In the genomic region with DNA sequence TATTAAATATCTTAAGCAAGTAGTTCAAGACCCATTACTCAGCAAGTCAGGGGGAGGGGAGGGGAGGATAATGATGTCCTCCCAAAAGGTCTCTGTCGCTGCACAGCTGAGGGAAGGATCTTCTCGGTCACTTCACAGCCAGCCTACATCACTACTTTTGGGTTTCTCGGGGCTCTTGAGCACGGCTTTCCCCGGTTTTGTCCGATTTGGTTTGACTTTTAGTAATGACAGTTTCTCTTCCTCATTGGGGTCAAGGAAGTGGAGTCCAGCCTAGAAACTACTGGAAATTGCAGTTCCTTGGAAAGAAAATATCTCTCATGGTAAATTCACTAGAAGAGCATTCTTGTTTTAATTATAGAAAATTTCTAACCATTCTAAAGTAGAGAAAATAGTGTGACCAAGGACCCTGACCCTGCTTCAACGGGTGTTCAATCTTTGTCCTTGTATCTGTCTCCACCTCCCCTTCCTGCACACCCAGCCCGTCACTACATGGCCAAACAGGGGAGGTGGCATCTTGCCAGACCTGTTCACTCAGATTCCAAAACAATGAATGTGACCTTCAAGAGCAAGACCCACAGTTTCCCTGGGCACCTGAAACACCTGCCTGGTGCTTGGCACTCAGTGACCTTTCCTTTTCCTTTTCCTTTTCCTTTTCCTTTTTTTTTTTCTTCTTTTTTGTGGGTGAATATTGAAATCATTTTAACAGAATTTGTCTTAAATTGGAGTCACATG, we compare ENCODE assay signal across 25 mouse cellular contexts. TPM values are rescaled to one million over a fixed set of nuclear protein-coding genes. Genes with fewer than 3 reads are reported as not detected.
DNase-seq lines count a peak whose midpoint lies in the region; ATAC-seq and TF ChIP-seq lines count a peak whose summit lies in the region.
"Had no signal": no experiment of that assay in that cellular context is flagged by ENCODE, and none has a peak within 500 bp of the region (broad histone marks: within the 10 kb centered on the region; RNA-seq: fewer than 3 reads in every experiment).

No protein-coding gene starts in this region.

- TF ChIP-seq CTCF in lung, embryonic 14.5 days (IDR thresholded peaks at IDR 0.05; ENCODE audit: low read depth), result no peak

- no peaks in the 10 kb centered on the region for H3K9me3 ChIP-seq in lung, embryonic 14.5 days (ENCODE audit: low read depth, low read length)
- H3K9me3 ChIP-seq in hindbrain, embryonic 14.5 days (ENCODE audit: control insufficient read depth, low read length), result no peaks in the 10 kb centered on the region
- H3K9me3 ChIP-seq: forebrain, embryonic 12.5 days; heart, embryonic 12.5 days; midbrain, embryonic 15.5 days; neural tube, embryonic 15.5 days had no signal

- peaks cover 28% of the 10 kb centered on the region for H3K36me3 ChIP-seq in lung, embryonic 14.5 days (ENCODE audit: insufficient read depth)
- H3K36me3 ChIP-seq in hindbrain, embryonic 14.5 days (replicated peaks; ENCODE audit: control insufficient read depth, insufficient read depth), result peaks cover 45% of the 10 kb centered on the region
- H3K36me3 ChIP-seq: midbrain, embryonic 15.5 days had no signal

- H3K4me2 ChIP-seq in lung, embryonic 14.5 days, result no peak overlapping the region
- no peak overlapping the region for H3K4me2 ChIP-seq in hindbrain, embryonic 14.5 days (replicated peaks)
- H3K4me2 ChIP-seq: forebrain, embryonic 12.5 days; heart, embryonic 12.5 days; midbrain, embryonic 15.5 days; neural tube, embryonic 15.5 days had no signal

- no peak for ATAC-seq in lung, embryonic 14.5 days (ENCODE audit: insufficient read depth)
- peak; percentile 33 for ATAC-seq in granulocyte monocyte progenitor cell, adult 5-6 weeks (replicated peaks; ENCODE audit: poor library complexity, severe bottlenecking)
- ATAC-seq in hindbrain, embryonic 14.5 days (ENCODE audit: low FRiP score), result no peak
- ATAC-seq: hindbrain, embryonic 16.5 days; intestine, embryonic 16.5 days; midbrain, embryonic 15.5 days had no signal

- peak; percentile 29 for DNase-seq in heart, postnatal 4 days
- DNase-seq in heart, postnatal 25 days (ENCODE audit: low spot score), result no peak
- DNase-seq in lung, embryonic 14.5 days, result peak; percentile 45
- no peak for DNase-seq in lung, postnatal 4 days
- peak; percentile 9 for DNase-seq in lung, postnatal 25 days (ENCODE audit: low spot score)
- no peak for DNase-seq in hindbrain, embryonic 14.5 days (ENCODE audit: low spot score)
- no peak for DNase-seq in thymus, postnatal 0 days (ENCODE audit: low spot score)
- DNase-seq: cerebellum, adult 9-10 months; gastrocnemius, adult 2 months; heart, postnatal 14 days; right cerebral cortex, postnatal 14 days; spleen, adult 18-20 months; thymus, adult 18-20 months had no signal

- H3K27me3 ChIP-seq in lung, embryonic 14.5 days (ENCODE audit: insufficient read depth, low read length), result no peaks in the 10 kb centered on the region
- no peaks in the 10 kb centered on the region for H3K27me3 ChIP-seq in hindbrain, embryonic 14.5 days (ENCODE audit: control insufficient read depth, insufficient read depth, low read length)
- H3K27me3 ChIP-seq: forebrain, embryonic 12.5 days; heart, embryonic 12.5 days; midbrain, embryonic 15.5 days; neural tube, embryonic 15.5 days had no signal

- H3K4me3 ChIP-seq in lung, embryonic 14.5 days (ENCODE audit: low read depth, low read length), result no peak overlapping the region
- no peak overlapping the region for H3K4me3 ChIP-seq in hindbrain, embryonic 14.5 days (replicated peaks; ENCODE audit: low read length)
- H3K4me3 ChIP-seq: forebrain, embryonic 12.5 days; gastrocnemius, adult 2 months; heart, embryonic 12.5 days; midbrain, embryonic 15.5 days; myocyte; neural tube, embryonic 15.5 days had no signal

- H3K9ac ChIP-seq in lung, embryonic 14.5 days, result no peak overlapping the region
- H3K9ac ChIP-seq in hindbrain, embryonic 14.5 days, result no peak overlapping the region
- H3K9ac ChIP-seq: forebrain, embryonic 12.5 days; heart, embryonic 12.5 days; midbrain, embryonic 15.5 days; neural tube, embryonic 15.5 days had no signal

- 77% methylated on average over 8 of the region's 8 CpGs for WGBS in lung, embryonic 14.5 days
- WGBS in hindbrain, embryonic 14.5 days, result 92% methylated on average over 8 of the region's 8 CpGs

- intact Hi-C loops in heart, postnatal 25 days (cut with DNase I), result no loop called here

- no peaks in the 10 kb centered on the region for H3K4me1 ChIP-seq in lung, embryonic 14.5 days (ENCODE audit: insufficient read depth)
- no peaks in the 10 kb centered on the region for H3K4me1 ChIP-seq in hindbrain, embryonic 14.5 days (replicated peaks; ENCODE audit: control insufficient read depth, insufficient read depth, low read length)
- H3K4me1 ChIP-seq: forebrain, embryonic 12.5 days; midbrain, embryonic 15.5 days; neural tube, embryonic 15.5 days had no signal

- H3K27ac ChIP-seq in lung, embryonic 14.5 days (ENCODE audit: low read depth), result no peak overlapping the region
- H3K27ac ChIP-seq in hindbrain, embryonic 14.5 days, result no peak overlapping the region
- H3K27ac ChIP-seq: forebrain, embryonic 12.5 days; gastrocnemius, adult 2 months; midbrain, embryonic 15.5 days; neural tube, embryonic 15.5 days had no signal

RNA-seq across cellular contexts. Expression of gene Syce1l, which starts 0.6 kb away (rescaled TPM):
- not detected for total RNA-seq in heart, postnatal 4 days (2021)
- not detected for total RNA-seq in heart, postnatal 25 days (2021)
- polyA plus RNA-seq in lung, embryonic 14.5 days (2014; fragmentation: Nextera tagmentation; extraction: Ambion mirVana), result not detected in 2 replicates
- not detected in 2 replicates for total RNA-seq in granulocyte monocyte progenitor cell, adult 5-6 weeks (2014; fragmentation: Nextera tagmentation)
- not detected in 2 replicates for total RNA-seq in granulocyte monocyte progenitor cell, adult 5-6 weeks (2017)
- polyA plus RNA-seq in hindbrain, embryonic 14.5 days (2014; fragmentation: Nextera tagmentation; extraction: Ambion mirVana), result not detected in 2 replicates
- polyA plus RNA-seq in thymus, postnatal 0 days (2015; fragmentation: Nextera tagmentation; extraction: Ambion mirVana), result 0.31 TPM in 1 of 2 replicates, not detected in the other
- total RNA-seq: gastrocnemius, adult 2 months; heart, postnatal 14 days; megakaryocyte-erythroid progenitor cell, adult 5-6 weeks had no signal
- polyA plus RNA-seq: embryonic facial prominence, embryonic 11.5 days; forebrain, embryonic 12.5 days; gonadal fat pad, adult 2 months; heart, embryonic 12.5 days; intestine, embryonic 16.5 days; liver, embryonic 16.5 days; midbrain, embryonic 15.5 days; myocyte had no signal

RNA-seq across cellular contexts. Expression of gene Mon1b, which starts 8.3 kb away (rescaled TPM):
- 1 to 10 TPM; 6.3 to 6.5 TPM for total RNA-seq in heart, postnatal 4 days (2021)
- 1 to 10 TPM; 6.0 to 6.3 TPM for total RNA-seq in heart, postnatal 25 days (2021)
- polyA plus RNA-seq in lung, embryonic 14.5 days (2014; fragmentation: Nextera tagmentation; extraction: Ambion mirVana), result 9.8 and 10.5 TPM in 2 replicates
- 15.4 and 16.8 TPM in 2 replicates for total RNA-seq in granulocyte monocyte progenitor cell, adult 5-6 weeks (2014; fragmentation: Nextera tagmentation)
- 13.7 and 15.0 TPM in 2 replicates for total RNA-seq in granulocyte monocyte progenitor cell, adult 5-6 weeks (2017)
- polyA plus RNA-seq in hindbrain, embryonic 14.5 days (2014; fragmentation: Nextera tagmentation; extraction: Ambion mirVana), result 11.9 and 14.6 TPM in 2 replicates
- 6.2 and 7.4 TPM in 2 replicates for polyA plus RNA-seq in thymus, postnatal 0 days (2015; fragmentation: Nextera tagmentation; extraction: Ambion mirVana)

Comparison
In these comparisons a context has a peak if more than half of its experiments do, and no peak if none do; other contexts are left out.
1. DNase-seq: peak in heart, postnatal 4 days (single experiment), lung, embryonic 14.5 days (single experiment) and lung, postnatal 25 days (single experiment); none in heart, postnatal 25 days (single experiment), lung, postnatal 4 days (0 of 2), hindbrain, embryonic 14.5 days (single experiment) and thymus, postnatal 0 days (single experiment).